In genomic region chrX:164322492-164322891, GRCm38 (mm10) we compare ENCODE assay signal across 22 mouse cellular contexts. TPM values are rescaled to one million over a fixed set of nuclear protein-coding genes. Genes with fewer than 3 reads are reported as not detected.
DNase-seq lines count a peak whose midpoint lies in the region; ATAC-seq and TF ChIP-seq lines count a peak whose summit lies in the region.
"Had no signal": no experiment of that assay in that cellular context is flagged by ENCODE, and none has a peak within 500 bp of the region (broad histone marks: within the 10 kb centered on the region; RNA-seq: fewer than 3 reads in every experiment).

No protein-coding gene starts in this region.

- H3K4me1 ChIP-seq in MEL (ENCODE audit: control insufficient read depth in 1 of 2, insufficient read depth in 2 of 2, low read length in 2 of 2), result peaks cover 7 to 18% of the 10 kb centered on the region in 2 experiments
- H3K4me1 ChIP-seq in kidney, adult 2 months (ENCODE audit: control insufficient read depth, insufficient read depth, low read length), result no peaks in the 10 kb centered on the region
- H3K4me1 ChIP-seq: embryonic facial prominence, embryonic 15.5 days; forebrain, embryonic 10.5 days; forebrain, embryonic 12.5 days had no signal

- H3K9me3 ChIP-seq in MEL (replicated peaks; ENCODE audit: insufficient read depth, low read length), result no peaks in the 10 kb centered on the region
- H3K9me3 ChIP-seq: embryonic facial prominence, embryonic 13.5 days; embryonic facial prominence, embryonic 15.5 days; forebrain, embryonic 10.5 days; forebrain, embryonic 12.5 days had no signal

- no peak overlapping the region for H3K9ac ChIP-seq in MEL (ENCODE audit: control insufficient read depth, low read depth, low read length, poor library complexity, severe bottlenecking)
- H3K9ac ChIP-seq: embryonic facial prominence, embryonic 13.5 days; embryonic facial prominence, embryonic 15.5 days; forebrain, embryonic 12.5 days had no signal

- no peaks in the 10 kb centered on the region for H3K79me2 ChIP-seq in MEL (ENCODE audit: control insufficient read depth, insufficient read depth, low read length, poor library complexity)

- TF ChIP-seq EP300 in MEL (IDR thresholded peaks at IDR 0.05; ENCODE audit: low read depth in 1 of 2, low read length in 2 of 2), result peak; percentile 81 to 85

- WGBS in kidney, adult 2 months, result 79% methylated on average over 5 of the region's 5 CpGs

- DNase-seq in MEL (ENCODE audit: low read depth, low spot score) (peak; percentile 73), MEL-GATA-1-ER (ENCODE audit: extremely low read depth, low read depth) (peak; percentile 11)
- DNase-seq in kidney, adult 2 months, result no peak
- no peak for DNase-seq in spleen, adult 18-20 months
- DNase-seq: adrenal gland, adult 2 months; adrenal gland, postnatal 10 days; adrenal gland, postnatal 25 days; cerebellum, adult 11 months; cerebellum, adult 18-20 months; cerebellum, adult 8-10 months; cerebellum, adult 9-11 months; cerebellum, postnatal 14 days; cerebellum, postnatal 36 days; embryo, embryonic 11 days had no signal

- H3K36me3 ChIP-seq in MEL (ENCODE audit: control insufficient read depth in 1 of 2, insufficient read depth in 2 of 2, low read length in 2 of 2), result peaks cover 0 to 25% of the 10 kb centered on the region in 2 experiments; a peak in 2 of 4 replicates
- H3K36me3 ChIP-seq in kidney, adult 2 months (ENCODE audit: control insufficient read depth, insufficient read depth, low read length), result no peaks in the 10 kb centered on the region
- H3K36me3 ChIP-seq: embryonic facial prominence, embryonic 13.5 days; embryonic facial prominence, embryonic 15.5 days; forebrain, embryonic 10.5 days; forebrain, embryonic 12.5 days had no signal

- 0 out of 2 replicates have a peak, but pooled peaks have one; percentile 17 for ATAC-seq in megakaryocyte progenitor cell, adult 5-6 weeks (replicated peaks; ENCODE audit: poor library complexity)
- ATAC-seq: forebrain, embryonic 14.5 days had no signal

- TF ChIP-seq RAD21 in MEL (IDR thresholded peaks at IDR 0.05; ENCODE audit: low read depth, low read length), result no peak

- TF ChIP-seq CTCF in MEL (IDR thresholded peaks at IDR 0.05 in 2 of 3, conservative IDR thresholded peaks at IDR 0.05 in 1 of 3; ENCODE audit: control insufficient read depth in 1 of 3, insufficient read depth in 1 of 3, low read depth in 2 of 3, low read length in 3 of 3, poor library complexity in 1 of 3, severe bottlenecking in 1 of 3), result no peak
- no peak for TF ChIP-seq CTCF in kidney, adult 2 months (conservative IDR thresholded peaks at IDR 0.05; ENCODE audit: insufficient read depth, insufficient read length, low read depth, low read length)

- peak overlapping the region; percentile 42; the same call in 1 of the 2 replicates for H3K27ac ChIP-seq in MEL (ENCODE audit: control insufficient read depth, low read depth, low read length)
- no peak overlapping the region for H3K27ac ChIP-seq in kidney, adult 2 months (ENCODE audit: insufficient read depth, low read depth, low read length)
- H3K27ac ChIP-seq: embryonic facial prominence, embryonic 13.5 days; embryonic facial prominence, embryonic 15.5 days; forebrain, embryonic 10.5 days; forebrain, embryonic 12.5 days had no signal

- no peak overlapping the region for H3K4me3 ChIP-seq in MEL (ENCODE audit: control insufficient read depth in 1 of 2, insufficient read depth in 1 of 2, low read depth in 2 of 2, low read length in 2 of 2)
- H3K4me3 ChIP-seq in kidney, adult 2 months (ENCODE audit: insufficient read depth, low read depth, low read length), result no peak overlapping the region
- H3K4me3 ChIP-seq: embryonic facial prominence, embryonic 13.5 days; embryonic facial prominence, embryonic 15.5 days; erythroblast, embryonic 14.5 days; forebrain, embryonic 10.5 days; forebrain, embryonic 12.5 days had no signal

- H3K27me3 ChIP-seq in MEL (ENCODE audit: control insufficient read depth in 1 of 2, insufficient read depth in 2 of 2, low read length in 2 of 2), result no peaks in the 10 kb centered on the region
- no peaks in the 10 kb centered on the region for H3K27me3 ChIP-seq in kidney, adult 2 months (replicated peaks; ENCODE audit: control insufficient read depth, insufficient read depth, low read length)
- H3K27me3 ChIP-seq: embryonic facial prominence, embryonic 15.5 days; forebrain, embryonic 12.5 days had no signal

- TF ChIP-seq POLR2A in MEL (IDR thresholded peaks at IDR 0.05; ENCODE audit: control insufficient read depth in 1 of 2, insufficient read depth in 1 of 2, low read depth in 1 of 2, low read length in 2 of 2, poor library complexity in 1 of 2), result no peak
- TF ChIP-seq POLR2A in kidney, adult 2 months (IDR thresholded peaks at IDR 0.05; ENCODE audit: low read depth, low read length), result no peak

TF ChIP-seq in MEL, 35 proteins besides CTCF, POLR2A, EP300 and RAD21:
- TF ChIP-seq CHD2 (IDR thresholded peaks at IDR 0.05; ENCODE audit: low read length) (no peak), ELF1 (IDR thresholded peaks at IDR 0.05; ENCODE audit: low read depth, low read length) (no peak), RCOR1 (IDR thresholded peaks at IDR 0.05; ENCODE audit: low read depth, low read length) (0 out of 2 replicates have a peak, but pooled peaks have one; percentile 12), ZNF384 (IDR thresholded peaks at IDR 0.05; ENCODE audit: low read depth, low read length) (0 out of 2 replicates have a peak, but pooled peaks have one; percentile 23), TAL1 (IDR thresholded peaks at IDR 0.05; ENCODE audit: low read length) (peak; percentile 11; the same call in 1 of the 2 replicates), CHD1 (IDR thresholded peaks at IDR 0.05; ENCODE audit: low read depth, low read length) (no peak), TCF12 (IDR thresholded peaks at IDR 0.05; ENCODE audit: low read depth, low read length) (0 out of 2 replicates have a peak, but pooled peaks have one; percentile 54), MAX (IDR thresholded peaks at IDR 0.05; ENCODE audit: low read length) (no peak), ETS1 (IDR thresholded peaks at IDR 0.05; ENCODE audit: low read depth, low read length) (peak; percentile 60; the same call in 1 of the 2 replicates), POLR2AphosphoS5 (IDR thresholded peaks at IDR 0.05; ENCODE audit: borderline replicate concordance, low read depth, low read length) (no peak), TBP (IDR thresholded peaks at IDR 0.05; ENCODE audit: low read depth, low read length) (no peak), USF2 (IDR thresholded peaks at IDR 0.05; ENCODE audit: borderline replicate concordance in 1 of 2, insufficient read depth in 1 of 2, low read depth in 1 of 2, low read length in 2 of 2) (no peak), GATA1 (IDR thresholded peaks at IDR 0.05; ENCODE audit: low read depth, low read length) (peak; percentile 71), MEF2A (IDR thresholded peaks at IDR 0.05; ENCODE audit: extremely low read depth, insufficient replicate concordance, low read depth, low read length, poor library complexity, severe bottlenecking) (no peak), BHLHE40 (IDR thresholded peaks at IDR 0.05; ENCODE audit: borderline replicate concordance, low read depth, low read length) (no peak), UBTF (IDR thresholded peaks at IDR 0.05; ENCODE audit: borderline replicate concordance, insufficient read depth, low read depth, low read length) (no peak)

RNA-seq across cellular contexts. Expression of gene Vegfd, which starts 50.7 kb away (rescaled TPM):
- not detected in 2 replicates for total RNA-seq in MEL (2012; rRNA removed)
- polyA plus RNA-seq in MEL (2012; ENCODE audit: insufficient read depth in 1 of 2, insufficient read length in 2 of 2, low read depth in 1 of 2, low replicate concordance in 2 of 2, missing spikeins in 1 of 2), result under 1 TPM in 1 of 2 experiments, not detected in 1; 0.06 TPM
- not detected in 2 replicates for total RNA-seq in megakaryocyte progenitor cell, adult 5-6 weeks (2015)
- not detected in 2 replicates for total RNA-seq in megakaryocyte progenitor cell, adult 5-6 weeks (2017)
- polyA plus RNA-seq in kidney, adult 2 months (2012; rRNA removed), result 5.8 and 6.0 TPM in 2 replicates
- total RNA-seq: common myeloid progenitor, adult 5-6 weeks had no signal
- polyA plus RNA-seq: erythroblast, embryonic 14.5 days had no signal

RNA-seq across cellular contexts. Expression of gene Pir, which starts 53.3 kb away (rescaled TPM):
- 2.9 and 5.3 TPM in 2 replicates for total RNA-seq in MEL (2012; rRNA removed)
- 100 to 1,000 TPM in 1 of 2 experiments, 10 to 100 TPM in 1; 11.4 to 230 TPM for polyA plus RNA-seq in MEL (2012; ENCODE audit: insufficient read depth in 1 of 2, insufficient read length in 2 of 2, low read depth in 1 of 2, low replicate concordance in 2 of 2, missing spikeins in 1 of 2)
- 0.99 and 1.1 TPM in 2 replicates for total RNA-seq in megakaryocyte progenitor cell, adult 5-6 weeks (2015)
- 0.71 and 1.0 TPM in 2 replicates for total RNA-seq in megakaryocyte progenitor cell, adult 5-6 weeks (2017)
- 1.1 and 1.7 TPM in 2 replicates for polyA plus RNA-seq in kidney, adult 2 months (2012; rRNA removed)
- total RNA-seq: common myeloid progenitor, adult 5-6 weeks had no signal

Comparison
In these comparisons a context has a peak if more than half of its experiments do, and no peak if none do; other contexts are left out.
1. DNase-seq: peak in MEL (single experiment) and MEL-GATA-1-ER (single experiment); none in kidney, adult 2 months (single experiment) and spleen, adult 18-20 months (0 of 2).